Mouse (Mus musculus) megakaryocyte, embryonic 14.5 days (primary cell): Measurements from ENCODE around the gene Pola2.

Experiments
- FLI1 ChIP-seq: IDR thresholded peaks from 2 replicates; pipeline ENCODE4 v1.6.1; 2012; ENCODE audit warnings: low read length, inconsistent platforms, mixed read lengths
- GATA1 ChIP-seq: IDR thresholded peaks from 3 replicates; pipeline ENCODE4 v1.6.1; 2012; ENCODE audit warnings: mixed read lengths, low read length, inconsistent platforms, borderline replicate concordance

DNA sequence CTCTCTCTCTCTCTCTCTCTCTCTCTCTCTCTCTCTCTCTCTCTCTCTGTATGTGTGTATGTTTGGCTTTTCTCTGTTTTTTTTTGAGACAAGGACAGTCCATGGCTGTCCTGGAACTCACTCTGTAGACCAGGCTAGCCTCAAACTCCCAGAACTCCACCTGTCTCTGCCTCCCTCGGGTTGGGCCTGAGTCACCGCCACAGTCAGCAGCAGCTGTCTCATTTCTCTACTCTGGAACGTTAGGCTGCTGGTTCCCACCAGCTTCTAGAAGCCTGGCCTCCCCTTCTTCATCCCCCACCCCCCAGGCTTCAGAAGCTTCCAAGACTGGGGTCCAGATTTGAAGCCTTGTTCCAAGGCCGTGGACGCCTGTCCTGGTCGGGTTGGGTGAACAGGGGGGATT, 25.6 kb upstream of the Pola2 start:
- TF ChIP-seq GATA1, result no peak
- TF ChIP-seq FLI1, result no peak
